Mouse (Mus musculus): ENCODE results near the gene Vmp1. TPM values are rescaled to one million over a fixed set of nuclear protein-coding genes. Genes with fewer than 3 reads are reported as not detected.

Gene Vmp1
- polyA plus RNA-seq, 1 experiment from 2014 or later = 89.4 TPM

GRCm38 (mm10) chr11:86668169-86668568, 15.5 kb downstream of the Vmp1 start:
- ATAC-seq (replicated peaks; ENCODE audit: low FRiP score) = no peak

GRCm38 (mm10) chr11:86667553-86667952, 16.1 kb downstream of the Vmp1 start:
- H3K9ac ChIP-seq (ENCODE audit: low read length) = no peak overlapping the region
- no peak for ATAC-seq (replicated peaks; ENCODE audit: low FRiP score)
- 91% methylated on average over 2 of the region's 2 CpGs for WGBS

More at GRCm38 (mm10) chr11:86668169-86668568, 15.5 kb downstream of the Vmp1 start:
- no peaks in the 10 kb centered on the region for H3K9me3 ChIP-seq (ENCODE audit: control insufficient read depth, low read length)
- no peaks in the 10 kb centered on the region for H3K4me1 ChIP-seq (replicated peaks; ENCODE audit: control insufficient read depth, insufficient read depth, low read length)
- no peak overlapping the region for H3K9ac ChIP-seq (ENCODE audit: low read length)
- H3K36me3 ChIP-seq (ENCODE audit: control insufficient read depth, insufficient read depth, low read length) = no peaks in the 10 kb centered on the region; the same call in 1 of the 2 replicates
- no peak for DNase-seq (ENCODE audit: low spot score)
- no peak overlapping the region for H3K4me2 ChIP-seq (ENCODE audit: low read depth, low read length, severe bottlenecking)
- WGBS = 88% methylated on average over 3 of the region's 3 CpGs
- no peak overlapping the region for H3K4me3 ChIP-seq (ENCODE audit: low read depth, low read length)
- H3K27me3 ChIP-seq (ENCODE audit: control insufficient read depth, insufficient read depth, low read length) = no peaks in the 10 kb centered on the region
- H3K27ac ChIP-seq (ENCODE audit: low read depth, low read length) = no peak overlapping the region

GRCm38 (mm10) chr11:86664406-86664805, 19.2 kb downstream of the Vmp1 start:
- no peak overlapping the region for H3K4me2 ChIP-seq (ENCODE audit: low read depth, low read length, severe bottlenecking)
- no peak overlapping the region for H3K4me3 ChIP-seq (ENCODE audit: low read depth, low read length)
- H3K9me3 ChIP-seq (ENCODE audit: control insufficient read depth, low read length) = no peaks in the 10 kb centered on the region
- no peak overlapping the region for H3K27ac ChIP-seq (ENCODE audit: low read depth, low read length)
- H3K9ac ChIP-seq (ENCODE audit: low read length) = no peak overlapping the region
- DNase-seq (ENCODE audit: low spot score) = no peak
- ATAC-seq (replicated peaks; ENCODE audit: low FRiP score) = no peak
- no peaks in the 10 kb centered on the region for H3K27me3 ChIP-seq (ENCODE audit: control insufficient read depth, insufficient read depth, low read length)
- 91% methylated on average over 3 of the region's 3 CpGs for WGBS
- H3K36me3 ChIP-seq (ENCODE audit: control insufficient read depth, insufficient read depth, low read length) = no peaks in the 10 kb centered on the region; the same call in 1 of the 2 replicates
- H3K4me1 ChIP-seq (replicated peaks; ENCODE audit: control insufficient read depth, insufficient read depth, low read length) = no peaks in the 10 kb centered on the region

More at GRCm38 (mm10) chr11:86667553-86667952, 16.1 kb downstream of the Vmp1 start:
- Histone ChIP-seq H3K4me2 (ENCODE audit: low read depth, low read length, severe bottlenecking) (no peak overlapping the region), H3K4me1 (replicated peaks; ENCODE audit: control insufficient read depth, insufficient read depth, low read length) (no peaks in the 10 kb centered on the region), H3K36me3 (ENCODE audit: control insufficient read depth, insufficient read depth, low read length) (no peaks in the 10 kb centered on the region; the same call in 1 of the 2 replicates), H3K9me3 (ENCODE audit: control insufficient read depth, low read length) (no peaks in the 10 kb centered on the region), H3K4me3 (ENCODE audit: low read depth, low read length) (no peak overlapping the region), H3K27me3 (ENCODE audit: control insufficient read depth, insufficient read depth, low read length) (no peaks in the 10 kb centered on the region), H3K27ac (ENCODE audit: low read depth, low read length) (no peak overlapping the region)
- DNase-seq (ENCODE audit: low spot score) = no peak

- Histone ChIP-seq H3K9me3 (ENCODE audit: control insufficient read depth, low read length) (no peaks in the 10 kb centered on the region), H3K27me3 (ENCODE audit: control insufficient read depth, insufficient read depth, low read length) (no peaks in the 10 kb centered on the region), H3K4me2 (ENCODE audit: low read depth, low read length, severe bottlenecking) (no peak overlapping the region), H3K27ac (ENCODE audit: low read depth, low read length) (no peak overlapping the region), H3K36me3 (ENCODE audit: control insufficient read depth, insufficient read depth, low read length) (no peaks in the 10 kb centered on the region; the same call in 1 of the 2 replicates), H3K4me1 (replicated peaks; ENCODE audit: control insufficient read depth, insufficient read depth, low read length) (no peaks in the 10 kb centered on the region), H3K4me3 (ENCODE audit: low read depth, low read length) (no peak overlapping the region), H3K9ac (ENCODE audit: low read length) (no peak overlapping the region)
- DNase-seq (ENCODE audit: low spot score) (no peak), ATAC-seq (replicated peaks; ENCODE audit: low FRiP score) (no peak)
These were observed 19.7 kb downstream of the Vmp1 start for GRCm38 (mm10) chr11:86663977-86664376.

GRCm38 (mm10) chr11:86662986-86663895, 20.4 kb downstream of the Vmp1 start:
- Histone ChIP-seq H3K4me1 (replicated peaks; ENCODE audit: control insufficient read depth, insufficient read depth, low read length) (no peaks in the 10 kb centered on the region), H3K27me3 (ENCODE audit: control insufficient read depth, insufficient read depth, low read length) (no peaks in the 10 kb centered on the region), H3K9me3 (ENCODE audit: control insufficient read depth, low read length) (no peaks in the 10 kb centered on the region), H3K4me3 (ENCODE audit: low read depth, low read length) (no peak overlapping the region), H3K27ac (ENCODE audit: low read depth, low read length) (no peak overlapping the region), H3K4me2 (ENCODE audit: low read depth, low read length, severe bottlenecking) (no peak overlapping the region), H3K9ac (ENCODE audit: low read length) (no peak overlapping the region), H3K36me3 (ENCODE audit: control insufficient read depth, insufficient read depth, low read length) (no peaks in the 10 kb centered on the region; the same call in 1 of the 2 replicates)
- DNase-seq (ENCODE audit: low spot score) (no peak), ATAC-seq (replicated peaks; ENCODE audit: low FRiP score) (no peak)
- WGBS = 94% methylated on average over 8 of the region's 8 CpGs

- H3K9me3 ChIP-seq (ENCODE audit: control insufficient read depth, low read length) = no peaks in the 10 kb centered on the region
- no peaks in the 10 kb centered on the region for H3K27me3 ChIP-seq (ENCODE audit: control insufficient read depth, insufficient read depth, low read length)
These were observed 25.8 kb downstream of the Vmp1 start for GRCm38 (mm10) chr11:86657863-86658262.

GRCm38 (mm10) chr11:86656849-86657567, 26.6 kb downstream of the Vmp1 start:
- H3K4me2 ChIP-seq (ENCODE audit: low read depth, low read length, severe bottlenecking) = no peak overlapping the region
- no peaks in the 10 kb centered on the region for H3K9me3 ChIP-seq (ENCODE audit: control insufficient read depth, low read length)
- H3K4me1 ChIP-seq (replicated peaks; ENCODE audit: control insufficient read depth, insufficient read depth, low read length) = no peaks in the 10 kb centered on the region
- no peaks in the 10 kb centered on the region for H3K27me3 ChIP-seq (ENCODE audit: control insufficient read depth, insufficient read depth, low read length)
- WGBS = 87% methylated on average over 4 of the region's 4 CpGs
- H3K4me3 ChIP-seq (ENCODE audit: low read depth, low read length) = no peak overlapping the region
- DNase-seq (ENCODE audit: low spot score) (no peak), ATAC-seq (replicated peaks; ENCODE audit: low FRiP score) (no peak)
- H3K9ac ChIP-seq (ENCODE audit: low read length) = no peak overlapping the region
- no peaks in the 10 kb centered on the region; the same call in 1 of the 2 replicates for H3K36me3 ChIP-seq (ENCODE audit: control insufficient read depth, insufficient read depth, low read length)
- no peak overlapping the region for H3K27ac ChIP-seq (ENCODE audit: low read depth, low read length)

More at GRCm38 (mm10) chr11:86657863-86658262, 25.8 kb downstream of the Vmp1 start:
- Histone ChIP-seq H3K9ac (ENCODE audit: low read length) (no peak overlapping the region), H3K27ac (ENCODE audit: low read depth, low read length) (no peak overlapping the region), H3K4me2 (ENCODE audit: low read depth, low read length, severe bottlenecking) (no peak overlapping the region), H3K36me3 (ENCODE audit: control insufficient read depth, insufficient read depth, low read length) (no peaks in the 10 kb centered on the region; the same call in 1 of the 2 replicates), H3K4me1 (replicated peaks; ENCODE audit: control insufficient read depth, insufficient read depth, low read length) (no peaks in the 10 kb centered on the region), H3K4me3 (ENCODE audit: low read depth, low read length) (no peak overlapping the region)
- ATAC-seq (replicated peaks; ENCODE audit: low FRiP score) = no peak
- no peak for DNase-seq (ENCODE audit: low spot score)

- no peak for DNase-seq (ENCODE audit: low spot score)
These were observed 28.0 kb downstream of the Vmp1 start for GRCm38 (mm10) chr11:86655671-86656070.

More at GRCm38 (mm10) chr11:86655671-86656070, 28.0 kb downstream of the Vmp1 start:
- no peak overlapping the region for H3K9ac ChIP-seq (ENCODE audit: low read length)
- no peaks in the 10 kb centered on the region; the same call in 1 of the 2 replicates for H3K36me3 ChIP-seq (ENCODE audit: control insufficient read depth, insufficient read depth, low read length)
- no peak overlapping the region for H3K4me3 ChIP-seq (ENCODE audit: low read depth, low read length)
- H3K9me3 ChIP-seq (ENCODE audit: control insufficient read depth, low read length) = no peaks in the 10 kb centered on the region
- no peak overlapping the region for H3K4me2 ChIP-seq (ENCODE audit: low read depth, low read length, severe bottlenecking)
- no peak for ATAC-seq (replicated peaks; ENCODE audit: low FRiP score)
- no peaks in the 10 kb centered on the region for H3K27me3 ChIP-seq (ENCODE audit: control insufficient read depth, insufficient read depth, low read length)
- no peaks in the 10 kb centered on the region for H3K4me1 ChIP-seq (replicated peaks; ENCODE audit: control insufficient read depth, insufficient read depth, low read length)
- WGBS = 82% methylated on average over 1 of the region's 1 CpGs
- no peak overlapping the region for H3K27ac ChIP-seq (ENCODE audit: low read depth, low read length)

All from forebrain, embryonic 11.5 days (tissue).